Mouse (Mus musculus) kidney, embryonic 15.5 days (tissue): Measurements from ENCODE around the gene Mrto4. TPM values are rescaled to one million over a fixed set of nuclear protein-coding genes. Genes with fewer than 3 reads are reported as not detected.

Source experiments
- ATAC-seq: fragments of 200-750 bp; cut with Nextera tagmentation; replicated peaks from 2 replicates; pipeline ENCODE4 v1.8.0; 2017; ENCODE audit warnings: moderate TSS enrichment; ENCODE audit not compliant: low FRiP score
- H3K27ac ChIP-seq: fragments of 300-500 bp; sonication (generic); 2 replicates; pipeline ENCODE4 v1.5.1; 2015; ENCODE audit warnings: mild to moderate bottlenecking, inconsistent platforms
- H3K27me3 ChIP-seq: fragments of 300-500 bp; sonication (generic); 2 replicates; pipeline ENCODE4 v1.6.1; 2015; ENCODE audit warnings: inconsistent platforms
- H3K36me3 ChIP-seq: fragments of 300-500 bp; sonication (generic); 2 replicates; pipeline ENCODE4 v1.6.1; 2015; ENCODE audit warnings: inconsistent platforms
- H3K4me1 ChIP-seq: fragments of 300-500 bp; sonication (generic); 2 replicates; pipeline ENCODE4 v1.6.1; 2015; ENCODE audit warnings: inconsistent platforms
- H3K4me2 ChIP-seq: fragments of 300-500 bp; sonication (generic); 2 replicates; pipeline ENCODE4 v1.6.1; 2015; ENCODE audit warnings: moderate library complexity, mild to moderate bottlenecking, inconsistent platforms
- H3K4me3 ChIP-seq: fragments of 300-500 bp; sonication (generic); replicated peaks from 2 replicates; pipeline ENCODE4 v1.5.1; 2015; ENCODE audit warnings: mild to moderate bottlenecking, inconsistent platforms
- H3K9ac ChIP-seq: fragments of 300-500 bp; sonication (generic); 2 replicates; pipeline ENCODE4 v1.6.1; 2015; ENCODE audit warnings: mild to moderate bottlenecking, inconsistent platforms
- H3K9me3 ChIP-seq: fragments of 300-500 bp; sonication (generic); replicated peaks from 2 replicates; pipeline ENCODE4 v1.6.1; 2016; ENCODE audit warnings: inconsistent platforms
- WGBS: fragments of 180-500 bp; shearing (Covaris S2); methylation state at CpG from one replicate; pipeline ENCODE4 v1.1.7; 2015; ENCODE audit warnings: mixed read lengths; 5-methylcytosine and 5-hydroxymethylcytosine counted together
- polyA plus RNA-seq: library from polyadenylated mRNA; unstranded; fragments of >200 nt; fragmentation: Nextera tagmentation; extraction: Ambion mirVana; gene quantifications from 2 replicates; pipeline ENCODE4 v1.2.1, GENCODE M21; 2015

Gene Mrto4
- polyA plus RNA-seq, 1 experiment from 2014 or later: 123 TPM

DNA sequence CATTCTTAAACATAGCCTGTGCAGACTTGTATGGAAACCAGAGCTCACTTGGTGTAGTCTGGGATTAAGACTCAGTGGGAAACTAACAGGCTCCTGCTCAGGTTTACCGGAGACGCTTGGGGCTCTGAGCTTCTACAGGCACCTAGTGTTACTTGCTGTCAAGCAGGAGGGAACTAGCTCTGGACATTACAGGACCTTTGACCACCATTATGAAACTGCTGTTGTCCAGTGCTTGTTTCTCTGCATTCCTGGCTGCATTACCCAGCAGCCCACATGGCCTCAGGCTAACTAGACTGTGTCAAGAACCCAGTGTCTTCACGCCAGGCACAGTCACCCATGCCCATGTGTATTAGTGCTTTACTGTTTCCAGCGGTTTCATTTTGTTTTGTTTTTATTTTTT is 20.8 kb upstream of the Mrto4 start:
- no peak overlapping the region for H3K4me3 ChIP-seq
- H3K36me3 ChIP-seq: peaks cover 96% of the 10 kb centered on the region
- H3K27me3 ChIP-seq: no peaks in the 10 kb centered on the region
- H3K27ac ChIP-seq: no peak overlapping the region
- no peak overlapping the region for H3K9ac ChIP-seq
- no peak for ATAC-seq
- H3K9me3 ChIP-seq: no peaks in the 10 kb centered on the region
- WGBS: 92% methylated on average over 4 of the region's 4 CpGs
- no peak overlapping the region for H3K4me2 ChIP-seq
- H3K4me1 ChIP-seq: no peaks in the 10 kb centered on the region

- WGBS: 96% methylated on average over 5 of the region's 5 CpGs
- ATAC-seq: no peak
- Histone ChIP-seq H3K36me3 (peaks cover 96% of the 10 kb centered on the region), H3K4me2 (no peak overlapping the region), H3K27ac (no peak overlapping the region), H3K9ac (no peak overlapping the region), H3K4me3 (no peak overlapping the region), H3K9me3 (no peaks in the 10 kb centered on the region), H3K4me1 (no peaks in the 10 kb centered on the region), H3K27me3 (no peaks in the 10 kb centered on the region)
Measured at GRCm38 (mm10) chr4:139368038-139368437, 15.7 kb upstream of the Mrto4 start.

- no peak overlapping the region for H3K4me3 ChIP-seq
- peaks cover 96% of the 10 kb centered on the region for H3K36me3 ChIP-seq
- H3K4me1 ChIP-seq: no peaks in the 10 kb centered on the region
- no peak overlapping the region for H3K27ac ChIP-seq
- WGBS: 95% methylated on average over 3 of the region's 3 CpGs
- H3K9me3 ChIP-seq: no peaks in the 10 kb centered on the region
- no peak overlapping the region for H3K9ac ChIP-seq
- H3K4me2 ChIP-seq: no peak overlapping the region
- ATAC-seq: no peak
- no peaks in the 10 kb centered on the region for H3K27me3 ChIP-seq
Measured at GRCm38 (mm10) chr4:139367336-139367735, 15.0 kb upstream of the Mrto4 start.

- Histone ChIP-seq H3K4me2 (no peak overlapping the region), H3K4me1 (no peaks in the 10 kb centered on the region), H3K4me3 (no peak overlapping the region), H3K9me3 (no peaks in the 10 kb centered on the region), H3K36me3 (peaks cover 98% of the 10 kb centered on the region), H3K9ac (no peak overlapping the region), H3K27ac (no peak overlapping the region), H3K27me3 (no peaks in the 10 kb centered on the region)
- no peak; the same call in 1 of the 2 replicates for ATAC-seq
- 93% methylated on average over 11 of the region's 11 CpGs for WGBS
Measured at GRCm38 (mm10) chr4:139360761-139361548, 8.6 kb upstream of the Mrto4 start.

GRCm38 (mm10) chr4:139357211-139357610 is 4.8 kb upstream of the Mrto4 start:
- ATAC-seq: no peak
- WGBS: 88% methylated on average over 3 of the region's 3 CpGs
- Histone ChIP-seq H3K4me1 (peaks cover 10% of the 10 kb centered on the region), H3K27me3 (no peaks in the 10 kb centered on the region), H3K9ac (no peak overlapping the region), H3K27ac (no peak overlapping the region), H3K36me3 (peaks cover 80% of the 10 kb centered on the region), H3K4me2 (no peak overlapping the region), H3K4me3 (no peak overlapping the region), H3K9me3 (no peaks in the 10 kb centered on the region)

- 0 out of 2 replicates have a peak, but pooled peaks have one; percentile 15 for ATAC-seq
- Histone ChIP-seq H3K4me1 (peaks cover 23% of the 10 kb centered on the region), H3K4me2 (peak overlapping the region; percentile 86), H3K9ac (peak overlapping the region; percentile 71), H3K27me3 (no peaks in the 10 kb centered on the region), H3K9me3 (no peaks in the 10 kb centered on the region), H3K36me3 (peaks cover 58% of the 10 kb centered on the region), H3K4me3 (peak overlapping the region; percentile 80), H3K27ac (peak overlapping the region; percentile 98)
- WGBS: 0% methylated on average over 7 of the region's 7 CpGs
Measured at GRCm38 (mm10) chr4:139352832-139353231, 456 bp upstream of the Mrto4 start.

DNA sequence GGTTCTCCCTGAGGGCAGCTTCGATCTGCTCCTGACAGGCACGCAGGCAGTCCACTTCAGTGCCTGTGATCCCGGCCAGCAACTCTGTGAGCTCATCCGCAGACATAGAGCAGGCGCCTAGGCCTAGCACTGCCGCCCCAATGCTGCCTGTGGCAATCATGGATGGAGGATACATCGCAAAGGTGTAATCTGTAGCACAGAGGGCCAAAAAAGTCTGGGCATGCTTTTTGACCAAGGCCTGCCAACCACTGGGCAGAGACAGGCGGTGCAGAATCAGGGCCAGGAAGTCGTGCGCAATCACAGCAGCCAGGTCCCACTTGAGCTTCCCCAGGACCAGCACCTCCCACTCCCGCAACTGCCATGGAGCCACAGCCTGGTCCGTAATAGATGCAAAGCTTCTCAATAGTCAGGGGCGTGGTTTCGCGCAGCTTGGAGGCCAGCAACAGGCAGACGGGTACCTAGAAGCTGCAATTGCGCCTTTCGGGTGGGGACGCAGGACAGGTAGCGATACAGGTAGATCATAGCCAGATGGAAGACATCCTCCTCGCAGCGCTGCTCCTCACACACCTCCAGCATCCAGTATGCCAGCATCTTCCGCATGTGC is 6.9 kb downstream of the Mrto4 start:
- no peak overlapping the region for H3K9ac ChIP-seq
- no peaks in the 10 kb centered on the region for H3K9me3 ChIP-seq
- no peak overlapping the region for H3K4me2 ChIP-seq
- H3K36me3 ChIP-seq: peaks cover 48% of the 10 kb centered on the region
- peaks cover 2% of the 10 kb centered on the region for H3K4me1 ChIP-seq
- H3K27ac ChIP-seq: no peak overlapping the region
- 83% methylated on average over 23 of the region's 23 CpGs for WGBS
- H3K4me3 ChIP-seq: no peak overlapping the region
- ATAC-seq: no peak
- no peaks in the 10 kb centered on the region for H3K27me3 ChIP-seq

GRCm38 (mm10) chr4:139343718-139344117 is 8.7 kb downstream of the Mrto4 start:
- no peak overlapping the region for H3K9ac ChIP-seq
- H3K9me3 ChIP-seq: no peaks in the 10 kb centered on the region
- H3K4me3 ChIP-seq: no peak overlapping the region
- H3K27me3 ChIP-seq: no peaks in the 10 kb centered on the region
- H3K36me3 ChIP-seq: peaks cover 35% of the 10 kb centered on the region
- H3K4me2 ChIP-seq: no peak overlapping the region
- no peak for ATAC-seq
- 55% methylated on average over 5 of the region's 5 CpGs for WGBS
- no peaks in the 10 kb centered on the region for H3K4me1 ChIP-seq
- H3K27ac ChIP-seq: no peak overlapping the region

DNA sequence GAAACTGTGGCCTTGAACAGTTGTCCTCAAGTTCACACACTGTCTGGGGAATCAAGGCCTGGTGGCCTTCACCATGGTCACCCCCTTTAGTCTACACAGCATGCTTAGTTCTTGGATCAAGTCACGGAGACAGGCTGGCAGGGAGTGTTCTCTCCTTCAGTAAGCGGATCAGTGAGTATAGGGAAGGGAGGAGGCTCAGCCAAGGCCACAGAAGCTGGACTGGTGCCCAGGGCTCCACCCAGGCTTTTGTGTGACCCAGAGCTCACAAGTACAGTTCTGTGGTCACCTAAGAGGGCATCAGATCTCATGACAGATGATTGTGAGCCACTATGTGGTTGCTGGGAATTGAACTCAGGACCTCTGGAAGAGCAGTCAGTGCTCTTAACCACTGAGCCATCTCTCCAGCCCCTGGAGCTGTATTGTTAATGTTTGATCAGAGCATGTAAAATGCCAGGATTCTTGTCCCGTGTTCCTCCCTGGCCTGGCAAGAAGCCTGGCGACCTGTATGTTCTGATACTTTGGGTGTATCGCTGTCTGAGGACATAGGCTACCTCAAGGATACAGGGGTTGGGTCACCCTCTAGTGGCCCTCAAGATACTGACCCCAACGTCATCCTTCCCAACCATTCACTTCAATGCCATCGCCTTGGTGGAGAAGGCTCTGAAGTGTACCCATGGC is 10.7 kb downstream of the Mrto4 start:
- WGBS: 73% methylated on average over 7 of the region's 7 CpGs
- no peak overlapping the region for H3K9ac ChIP-seq
- ATAC-seq: no peak
- H3K4me2 ChIP-seq: no peak overlapping the region
- peaks cover 15% of the 10 kb centered on the region for H3K36me3 ChIP-seq
- no peak overlapping the region for H3K4me3 ChIP-seq
- H3K4me1 ChIP-seq: peaks cover 5% of the 10 kb centered on the region
- no peak overlapping the region for H3K27ac ChIP-seq
- peaks cover 9% of the 10 kb centered on the region for H3K27me3 ChIP-seq
- H3K9me3 ChIP-seq: no peaks in the 10 kb centered on the region

DNA sequence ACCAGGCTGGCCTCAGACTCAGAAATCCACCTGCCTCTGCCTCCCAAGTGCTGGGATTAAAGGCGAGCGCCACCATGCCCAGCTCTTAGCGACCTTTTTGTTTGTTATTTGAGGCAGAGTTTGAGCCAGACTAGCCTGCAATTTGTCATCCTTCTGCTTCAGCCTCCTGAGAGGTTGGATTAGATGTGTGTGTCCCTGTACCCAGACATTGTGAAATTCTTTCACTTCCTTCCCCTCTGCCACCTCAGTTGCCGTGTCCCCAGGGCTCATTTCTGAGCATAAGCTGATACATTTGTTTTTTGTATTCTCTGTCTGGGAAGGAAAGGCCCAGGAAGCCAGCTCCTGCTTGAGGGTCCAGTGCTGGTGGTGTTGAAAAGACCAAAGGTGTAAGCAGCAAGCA is 11.5 kb downstream of the Mrto4 start:
- WGBS: 79% methylated on average over 4 of the region's 4 CpGs
- Histone ChIP-seq H3K36me3 (peaks cover 7% of the 10 kb centered on the region), H3K27me3 (peaks cover 9% of the 10 kb centered on the region), H3K9ac (no peak overlapping the region), H3K27ac (no peak overlapping the region), H3K4me3 (no peak overlapping the region), H3K4me2 (no peak overlapping the region), H3K4me1 (peaks cover 6% of the 10 kb centered on the region), H3K9me3 (no peaks in the 10 kb centered on the region)
- no peak for ATAC-seq

DNA sequence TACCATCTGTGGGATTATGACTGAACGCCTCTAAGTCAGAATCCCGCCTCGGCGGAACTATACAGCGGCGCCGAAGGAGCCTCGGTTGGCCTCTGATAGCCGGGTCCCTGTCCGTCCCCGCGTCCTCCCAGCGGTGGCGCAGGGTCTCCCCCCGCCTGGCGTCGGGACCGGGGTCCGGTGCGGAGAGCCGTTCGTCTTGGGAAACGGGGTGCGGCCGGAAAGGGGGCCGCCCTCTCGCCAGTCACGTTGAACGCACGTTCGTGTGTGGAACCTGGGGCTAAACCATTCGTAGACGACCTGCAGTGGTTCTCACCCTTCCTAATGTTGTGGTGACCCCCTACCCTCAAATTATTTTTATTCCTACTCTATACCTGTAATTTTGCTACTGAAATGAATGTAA is 14.2 kb downstream of the Mrto4 start:
- peaks cover 9% of the 10 kb centered on the region for H3K27me3 ChIP-seq
- no peak overlapping the region for H3K9ac ChIP-seq
- no peaks in the 10 kb centered on the region for H3K9me3 ChIP-seq
- H3K4me3 ChIP-seq: no peak overlapping the region
- H3K27ac ChIP-seq: no peak overlapping the region
- WGBS: 57% methylated on average over 33 of the region's 33 CpGs
- no peaks in the 10 kb centered on the region for H3K36me3 ChIP-seq
- no peak for ATAC-seq
- peaks cover 10% of the 10 kb centered on the region for H3K4me1 ChIP-seq
- no peak overlapping the region for H3K4me2 ChIP-seq

GRCm38 (mm10) chr4:139336822-139337483 is 15.4 kb downstream of the Mrto4 start:
- 29% methylated on average over 24 of the region's 24 CpGs for WGBS

More at GRCm38 (mm10) chr4:139336822-139337483, 15.4 kb downstream of the Mrto4 start:
- no peaks in the 10 kb centered on the region for H3K36me3 ChIP-seq
- peaks cover 10% of the 10 kb centered on the region for H3K4me1 ChIP-seq
- peak overlapping the region; percentile 59 for H3K4me2 ChIP-seq
- peak overlapping the region; percentile 29 for H3K4me3 ChIP-seq
- H3K27me3 ChIP-seq: peaks cover 9% of the 10 kb centered on the region
- peak; percentile 76 for ATAC-seq
- no peak overlapping the region for H3K27ac ChIP-seq
- H3K9ac ChIP-seq: 0 out of 2 replicates have a peak overlapping the region, but pooled peaks have one; percentile 18
- no peaks in the 10 kb centered on the region for H3K9me3 ChIP-seq
